8 mouse cellular contexts compared by ENCODE assay signal in genomic region chr7:99355731-99356131, GRCm38 (mm10). TPM values are rescaled to one million over a fixed set of nuclear protein-coding genes. Genes with fewer than 3 reads are reported as not detected.
DNase-seq lines count a peak whose midpoint lies in the region; ATAC-seq and TF ChIP-seq lines count a peak whose summit lies in the region.

No protein-coding gene starts in this region.

- H3K4me3 ChIP-seq in embryonic facial prominence, embryonic 10.5 days, result peak overlapping the region; percentile 45
- peak overlapping the region; percentile 10; the same call in 1 of the 2 replicates for H3K4me3 ChIP-seq in intestine, embryonic 15.5 days (replicated peaks)
- peak overlapping the region; percentile 38 for H3K4me3 ChIP-seq in midbrain, embryonic 10.5 days
- H3K4me3 ChIP-seq in stomach, embryonic 14.5 days (ENCODE audit: low read depth, low read length), result peak overlapping the region; percentile 11
- no peak overlapping the region for H3K4me3 ChIP-seq in thymus, adult 2 months (ENCODE audit: control insufficient read depth, insufficient read depth, low read length)

- H3K4me1 ChIP-seq in embryonic facial prominence, embryonic 10.5 days, result peaks cover 90% of the 10 kb centered on the region
- H3K4me1 ChIP-seq in intestine, embryonic 15.5 days (replicated peaks), result peaks cover 51% of the 10 kb centered on the region
- H3K4me1 ChIP-seq in midbrain, embryonic 10.5 days, result peaks cover 90% of the 10 kb centered on the region
- peaks cover 45% of the 10 kb centered on the region for H3K4me1 ChIP-seq in stomach, embryonic 14.5 days (ENCODE audit: control insufficient read depth, insufficient read depth, low read length)
- H3K4me1 ChIP-seq in thymus, adult 2 months (replicated peaks; ENCODE audit: control insufficient read depth, insufficient read depth, low read length), result peaks cover under 1% of the 10 kb centered on the region; the same call in 1 of the 2 replicates

- H3K9me3 ChIP-seq in embryonic facial prominence, embryonic 10.5 days, result no peaks in the 10 kb centered on the region
- no peaks in the 10 kb centered on the region for H3K9me3 ChIP-seq in intestine, embryonic 15.5 days
- H3K9me3 ChIP-seq in midbrain, embryonic 10.5 days (replicated peaks), result no peaks in the 10 kb centered on the region
- H3K9me3 ChIP-seq in stomach, embryonic 14.5 days (ENCODE audit: control insufficient read depth, low read depth, low read length), result no peaks in the 10 kb centered on the region

- WGBS in embryonic facial prominence, embryonic 10.5 days, result 4% methylated on average over 7 of the region's 7 CpGs
- WGBS in intestine, embryonic 15.5 days, result 14% methylated on average over 7 of the region's 7 CpGs
- 7% methylated on average over 7 of the region's 7 CpGs for WGBS in midbrain, embryonic 10.5 days
- 8% methylated on average over 7 of the region's 7 CpGs for WGBS in stomach, embryonic 14.5 days
- 76% methylated on average over 7 of the region's 7 CpGs for WGBS in thymus, adult 2 months

- no peak for TF ChIP-seq CTCF in thymus, adult 2 months (IDR thresholded peaks at IDR 0.05; ENCODE audit: borderline replicate concordance, control insufficient read depth, extremely low read depth, insufficient read depth, low read length, poor library complexity)

- ATAC-seq in intestine, embryonic 15.5 days, result peak; percentile 18
- peak; percentile 33; the same call in 1 of the 2 replicates for ATAC-seq in stomach, embryonic 14.5 days (ENCODE audit: insufficient number of reproducible peaks, insufficient read depth, low FRiP score, low read depth)

- DNase-seq in R1 (ENCODE audit: low read depth, low spot score), result peak; percentile 66
- DNase-seq in embryonic facial prominence, embryonic 10.5 days (ENCODE audit: low spot score), result peak; percentile 86
- DNase-seq in gastrocnemius, postnatal 36 days, result peak; percentile 61 to 76
- peak; percentile 81 to 91 for DNase-seq in left cerebral cortex, postnatal 14 days (ENCODE audit: low spot score in 2 of 2)
- DNase-seq in midbrain, embryonic 10.5 days (ENCODE audit: low spot score), result peak; percentile 82
- DNase-seq in thymus, adult 2 months, result no peak

- H3K27me3 ChIP-seq in embryonic facial prominence, embryonic 10.5 days (replicated peaks; ENCODE audit: low read depth, poor library complexity, severe bottlenecking), result no peaks in the 10 kb centered on the region
- no peaks in the 10 kb centered on the region for H3K27me3 ChIP-seq in intestine, embryonic 15.5 days (replicated peaks)
- H3K27me3 ChIP-seq in midbrain, embryonic 10.5 days (ENCODE audit: low read depth, poor library complexity, severe bottlenecking), result no peaks in the 10 kb centered on the region; the same call in 1 of the 2 replicates
- H3K27me3 ChIP-seq in stomach, embryonic 14.5 days (ENCODE audit: control insufficient read depth, insufficient read depth, low read length), result no peaks in the 10 kb centered on the region
- H3K27me3 ChIP-seq in thymus, adult 2 months (ENCODE audit: control insufficient read depth, insufficient read depth, low read length), result no peaks in the 10 kb centered on the region; the same call in 1 of the 2 replicates

- H3K27ac ChIP-seq in embryonic facial prominence, embryonic 10.5 days (replicated peaks), result peak overlapping the region; percentile 96
- H3K27ac ChIP-seq in intestine, embryonic 15.5 days, result peak overlapping the region; percentile 94
- H3K27ac ChIP-seq in midbrain, embryonic 10.5 days (replicated peaks), result peak overlapping the region; percentile 97
- peak overlapping the region; percentile 100 for H3K27ac ChIP-seq in stomach, embryonic 14.5 days (ENCODE audit: low read length)
- no peak overlapping the region for H3K27ac ChIP-seq in thymus, adult 2 months (ENCODE audit: control insufficient read depth, insufficient read depth, low read length)

- intact Hi-C loops in gastrocnemius, postnatal 36 days (cut with DNase I), result no loop called here
- intact Hi-C loops in left cerebral cortex, postnatal 14 days (cut with DNase I), result no loop called here

- H3K4me2 ChIP-seq in intestine, embryonic 15.5 days (replicated peaks), result peak overlapping the region; percentile 51
- peak overlapping the region; percentile 32 for H3K4me2 ChIP-seq in stomach, embryonic 14.5 days (replicated peaks; ENCODE audit: low read depth, low read length)

- no peak for TF ChIP-seq POLR2A in thymus, adult 2 months (IDR thresholded peaks at IDR 0.05; ENCODE audit: control insufficient read depth, extremely low read depth, insufficient read depth, low read length, poor library complexity)

- H3K9ac ChIP-seq in intestine, embryonic 15.5 days, result peak overlapping the region; percentile 33
- H3K9ac ChIP-seq in stomach, embryonic 14.5 days (replicated peaks; ENCODE audit: low read depth, low read length), result peak overlapping the region; percentile 41; the same call in 1 of the 2 replicates

- peaks cover 5% of the 10 kb centered on the region for H3K36me3 ChIP-seq in embryonic facial prominence, embryonic 10.5 days (replicated peaks)
- H3K36me3 ChIP-seq in intestine, embryonic 15.5 days, result no peaks in the 10 kb centered on the region
- no peaks in the 10 kb centered on the region; the same call in 1 of the 2 replicates for H3K36me3 ChIP-seq in midbrain, embryonic 10.5 days
- peaks cover 3% of the 10 kb centered on the region; the same call in 1 of the 2 replicates for H3K36me3 ChIP-seq in stomach, embryonic 14.5 days (ENCODE audit: control insufficient read depth, insufficient read depth, low read length)
- H3K36me3 ChIP-seq in thymus, adult 2 months (ENCODE audit: control insufficient read depth, insufficient read depth, low read length), result no peaks in the 10 kb centered on the region

RNA-seq across cellular contexts. Expression of gene Serpinh1, which starts 2.7 kb away (rescaled TPM):
- 1,061 and 1,072 TPM in 2 replicates for polyA plus RNA-seq in embryonic facial prominence, embryonic 10.5 days (2016; fragmentation: Nextera tagmentation; extraction: Ambion mirVana)
- total RNA-seq in gastrocnemius, postnatal 36 days (2021), result 100 to 1,000 TPM in 1 of 2 experiments, 10 to 100 TPM in 1; 69.4 to 103 TPM
- 1,021 and 1,056 TPM in 2 replicates for polyA plus RNA-seq in intestine, embryonic 15.5 days (2015; fragmentation: Nextera tagmentation; extraction: Ambion mirVana)
- total RNA-seq in left cerebral cortex, postnatal 14 days (2021), result 10 to 100 TPM; 49.7 to 52.2 TPM
- polyA plus RNA-seq in midbrain, embryonic 10.5 days (2016; fragmentation: Nextera tagmentation; extraction: Ambion mirVana), result 789 and 882 TPM in 2 replicates
- 474 and 475 TPM in 2 replicates for polyA plus RNA-seq in stomach, embryonic 14.5 days (2014; fragmentation: Nextera tagmentation; extraction: Ambion mirVana)
- 53.3 and 66.1 TPM in 2 replicates for polyA plus RNA-seq in thymus, adult 2 months (2012; rRNA removed)

RNA-seq across cellular contexts. Expression of gene Gdpd5, which starts 25.5 kb away (rescaled TPM):
- polyA plus RNA-seq in embryonic facial prominence, embryonic 10.5 days (2016; fragmentation: Nextera tagmentation; extraction: Ambion mirVana), result 21.4 TPM in 2 replicates
- 1 to 10 TPM; 2.6 to 4.6 TPM for total RNA-seq in gastrocnemius, postnatal 36 days (2021)
- 15.4 and 15.9 TPM in 2 replicates for polyA plus RNA-seq in intestine, embryonic 15.5 days (2015; fragmentation: Nextera tagmentation; extraction: Ambion mirVana)
- total RNA-seq in left cerebral cortex, postnatal 14 days (2021), result 10 to 100 TPM; 40.7 to 47.5 TPM
- 23.5 and 28.2 TPM in 2 replicates for polyA plus RNA-seq in midbrain, embryonic 10.5 days (2016; fragmentation: Nextera tagmentation; extraction: Ambion mirVana)
- 15.9 and 22.7 TPM in 2 replicates for polyA plus RNA-seq in stomach, embryonic 14.5 days (2014; fragmentation: Nextera tagmentation; extraction: Ambion mirVana)
- polyA plus RNA-seq in thymus, adult 2 months (2012; rRNA removed), result 13.9 and 18.5 TPM in 2 replicates
